Mouse (Mus musculus): ENCODE data around the gene Cdadc1.
"Not testable (repeated sequence)": the region's sequence is repeated elsewhere in the genome, so short reads cannot be mapped to it uniquely, and the experiment has no call there.

The Cdadc1 gene

DNA sequence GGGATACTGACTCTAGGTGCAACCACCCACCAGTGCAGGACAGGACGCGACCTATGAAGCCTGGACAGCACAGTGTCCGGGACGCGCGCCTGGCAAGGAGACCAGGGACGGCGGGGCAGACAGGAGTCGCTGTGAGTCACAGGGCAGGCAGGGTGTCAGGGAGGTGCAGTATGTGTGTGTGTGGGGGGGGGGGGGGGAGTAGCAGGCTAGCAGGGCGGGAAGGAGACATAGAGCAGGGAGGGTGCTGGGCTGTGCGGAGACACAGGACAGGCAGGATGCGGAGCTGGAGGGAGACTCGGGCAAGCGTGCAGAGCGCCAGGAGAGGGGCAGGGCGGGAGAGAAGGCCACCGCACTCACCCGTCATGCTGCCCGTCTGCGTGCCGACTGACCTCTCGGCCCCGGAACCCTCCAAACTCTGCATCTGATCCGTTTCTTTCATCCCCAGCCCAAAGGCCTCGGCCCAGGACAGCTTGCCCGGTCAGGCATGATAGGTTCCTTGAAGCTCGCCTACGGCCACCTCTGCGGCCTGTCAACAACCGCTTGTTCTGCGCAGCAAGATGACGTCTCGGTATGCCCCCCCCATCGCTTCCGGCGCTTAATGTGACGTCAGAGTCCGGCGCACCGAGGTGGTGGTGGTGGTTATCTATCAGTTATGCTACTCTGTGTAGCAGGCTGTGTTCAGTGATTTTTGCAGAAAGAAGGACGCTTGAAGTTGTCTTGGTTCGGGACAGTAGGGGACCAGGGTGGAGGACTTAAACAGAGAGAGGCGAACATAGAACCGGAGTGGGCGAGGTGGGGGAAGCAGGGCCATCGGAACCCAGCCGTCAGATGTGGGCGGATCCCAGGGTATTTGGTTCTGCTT is at the start of gene Cdadc1:
Gene Cdadc1 (minus strand): TSS at position 562 of the 862 bp plus-strand sequence.
- DNase-seq = peak; percentile 96

DNA sequence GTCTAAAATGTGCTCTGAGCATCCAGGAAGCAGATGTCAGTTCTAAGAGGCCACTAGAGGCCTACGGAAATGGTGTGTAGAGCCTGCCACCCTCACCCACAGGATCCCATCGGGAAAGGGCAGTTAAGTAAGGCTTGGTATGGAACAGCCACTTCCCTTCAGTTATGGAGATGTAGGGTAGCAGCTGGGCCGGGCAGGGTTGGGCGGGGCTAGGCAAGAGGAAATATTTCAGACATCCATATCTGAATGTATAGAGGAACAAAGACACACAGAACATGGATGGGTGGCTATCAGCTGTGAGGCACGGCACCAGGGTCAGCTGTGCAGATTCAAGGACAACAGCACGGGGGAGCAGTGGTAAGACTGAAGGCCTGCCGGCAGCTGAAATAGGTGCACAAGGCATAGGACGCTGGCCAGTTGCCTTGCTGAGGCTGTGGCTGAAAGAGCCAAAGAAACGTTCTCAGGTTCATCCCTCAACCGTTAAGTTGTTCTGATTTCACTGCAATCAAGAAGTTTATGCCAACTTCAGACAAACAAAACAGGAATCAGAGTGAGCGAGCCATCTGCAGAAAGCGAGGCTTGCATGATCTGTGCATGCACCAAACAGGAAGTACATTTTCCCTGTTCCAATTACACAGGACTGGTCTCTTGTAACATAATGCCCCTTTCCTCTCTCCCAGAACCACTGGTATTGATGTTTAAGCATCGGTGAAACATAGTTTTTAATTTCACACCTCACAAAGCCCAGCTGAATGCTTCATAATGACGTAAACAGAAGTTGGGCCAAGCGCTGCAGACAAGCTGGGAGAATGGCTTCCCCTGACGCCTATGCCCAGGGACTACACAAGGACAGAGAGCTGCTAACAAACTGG is 49.3 kb upstream of the Cdadc1 start:
- no peak for DNase-seq

DNA sequence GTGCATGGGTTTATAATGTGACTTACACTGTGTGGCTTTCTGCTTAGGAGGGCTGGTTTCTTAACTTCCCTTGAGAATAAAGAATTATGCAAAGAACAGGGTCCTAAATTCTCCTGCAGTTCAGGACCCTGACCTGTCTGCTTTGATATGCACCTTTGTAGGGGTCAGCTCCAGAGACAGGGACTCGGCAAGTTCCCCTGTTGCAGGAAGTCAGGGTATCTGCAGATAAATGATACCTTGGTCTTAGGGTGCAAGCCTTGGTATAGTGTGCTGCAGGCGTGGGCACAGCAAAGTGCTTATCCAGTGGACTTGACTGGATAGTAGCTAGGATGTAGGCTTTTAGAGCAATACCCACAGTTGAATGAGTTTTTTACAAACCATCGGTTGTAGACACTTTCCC is 47.1 kb upstream of the Cdadc1 start:
- no peak for DNase-seq

DNA sequence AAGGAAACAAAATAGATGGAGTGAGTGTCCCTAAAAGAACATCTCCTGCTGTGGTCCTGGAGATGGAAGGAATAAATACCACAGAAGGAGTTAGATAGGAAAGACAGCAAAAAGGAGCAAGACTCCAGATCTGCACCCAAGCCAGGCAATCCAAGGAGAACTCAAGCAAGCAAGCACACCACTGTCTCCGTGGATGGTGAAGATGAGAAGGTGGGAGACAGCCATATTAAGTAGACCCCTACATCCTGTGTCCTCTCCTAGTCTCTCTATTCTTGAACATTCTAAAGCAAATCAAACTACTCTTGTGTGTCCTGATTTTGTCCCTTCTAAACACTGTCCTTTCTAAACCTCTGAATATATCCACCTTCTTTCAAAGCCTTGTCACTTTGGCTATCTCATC is 46.4 kb upstream of the Cdadc1 start:
- no peak for DNase-seq

DNA sequence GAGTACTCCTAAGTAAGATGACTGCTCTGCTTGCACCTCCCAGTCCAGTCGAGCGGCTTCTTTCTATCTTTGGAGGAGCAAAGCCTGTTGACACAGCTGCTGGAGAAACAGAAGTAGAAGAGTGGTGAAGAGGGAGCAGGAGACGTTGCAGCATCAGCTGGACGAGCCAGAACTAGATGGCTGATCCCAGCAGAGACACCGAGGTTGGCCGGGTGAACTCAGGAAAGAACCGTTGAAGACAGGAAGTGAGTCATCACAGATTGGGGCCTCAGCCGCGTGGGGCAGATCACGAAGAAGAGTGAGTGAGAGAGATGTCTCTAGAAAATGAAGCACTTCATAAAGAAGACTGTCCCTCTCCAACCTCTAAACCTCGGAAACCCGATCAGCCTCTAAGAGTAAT is 45.8 kb upstream of the Cdadc1 start:
- DNase-seq = peak; percentile 69

DNA sequence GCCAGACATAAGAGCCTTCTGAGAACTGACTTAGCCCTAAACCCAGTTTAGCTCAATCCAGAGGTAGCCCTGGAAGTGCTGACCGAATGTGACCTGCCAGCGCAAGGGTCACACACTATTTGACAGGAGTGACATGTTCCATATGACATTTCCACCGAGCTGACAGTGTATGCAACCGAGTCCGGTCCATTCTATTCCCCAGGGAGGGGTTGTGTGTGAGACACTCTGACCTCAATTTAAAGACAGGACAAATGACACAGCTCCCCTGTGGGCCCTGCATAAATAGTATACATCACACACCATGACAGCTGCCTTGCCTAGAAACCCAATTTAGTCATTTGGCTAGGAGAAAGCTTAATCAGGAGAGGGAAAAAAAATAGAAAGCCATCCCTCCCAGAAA is 44.1 kb upstream of the Cdadc1 start:
- no peak for DNase-seq

DNA sequence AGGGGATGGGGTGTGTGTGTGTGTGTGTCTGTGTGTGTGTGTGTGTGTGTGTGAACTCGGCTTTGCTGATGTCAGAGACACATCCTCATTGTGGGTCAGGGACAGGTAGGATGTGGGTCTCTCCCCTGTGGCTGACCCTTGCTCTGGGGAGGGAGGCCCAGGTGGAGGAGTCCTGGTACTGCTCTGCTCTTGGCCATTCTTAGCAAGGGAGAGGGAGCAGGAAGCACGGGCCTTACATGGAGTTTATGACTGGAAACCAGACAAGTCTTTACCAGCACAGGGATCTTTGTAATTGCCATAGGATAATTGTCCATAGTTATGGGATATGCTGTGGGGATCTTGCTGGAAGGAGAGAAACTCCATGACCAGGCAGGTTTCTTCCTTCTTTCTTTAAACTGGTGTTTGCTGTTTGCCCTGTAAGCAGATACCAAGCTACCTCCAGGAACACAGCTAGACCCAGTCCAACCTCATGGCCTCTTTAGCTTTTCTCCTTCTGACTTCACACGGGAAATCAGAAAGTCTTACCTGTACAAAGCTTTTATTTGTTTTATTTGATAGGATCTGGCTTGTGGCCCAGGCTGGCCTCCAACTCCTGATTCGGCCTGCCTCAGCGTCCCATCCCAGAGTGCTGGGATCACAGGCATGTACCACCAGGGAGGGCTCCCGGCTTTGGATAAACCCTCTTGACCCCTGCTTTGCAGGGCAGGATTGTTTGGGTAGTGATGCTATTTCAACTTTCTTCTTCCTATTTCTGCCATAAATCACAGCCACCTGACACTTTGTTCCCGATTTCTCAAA is 41.3 kb upstream of the Cdadc1 start:
- no peak for DNase-seq

DNA sequence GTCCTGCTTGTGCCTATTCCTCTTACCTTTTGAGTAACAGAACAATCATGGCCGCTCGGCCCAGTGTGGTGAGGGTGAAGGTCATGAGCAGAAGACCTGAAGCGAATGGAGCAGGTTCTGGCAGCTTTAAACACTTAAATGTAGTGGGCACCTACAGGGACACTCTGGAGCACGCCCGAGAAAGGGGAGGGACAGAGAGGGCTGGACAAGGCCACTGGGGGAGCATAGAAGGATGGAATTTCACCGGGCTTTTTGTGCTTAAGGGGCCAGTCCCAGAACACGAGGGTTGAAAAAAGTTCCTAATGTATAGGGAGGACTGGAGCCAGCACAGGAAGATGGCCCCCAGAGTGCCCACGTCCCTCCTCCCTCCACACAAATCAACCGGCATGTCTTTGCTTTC is 36.2 kb upstream of the Cdadc1 start:
- no peak for DNase-seq

DNA sequence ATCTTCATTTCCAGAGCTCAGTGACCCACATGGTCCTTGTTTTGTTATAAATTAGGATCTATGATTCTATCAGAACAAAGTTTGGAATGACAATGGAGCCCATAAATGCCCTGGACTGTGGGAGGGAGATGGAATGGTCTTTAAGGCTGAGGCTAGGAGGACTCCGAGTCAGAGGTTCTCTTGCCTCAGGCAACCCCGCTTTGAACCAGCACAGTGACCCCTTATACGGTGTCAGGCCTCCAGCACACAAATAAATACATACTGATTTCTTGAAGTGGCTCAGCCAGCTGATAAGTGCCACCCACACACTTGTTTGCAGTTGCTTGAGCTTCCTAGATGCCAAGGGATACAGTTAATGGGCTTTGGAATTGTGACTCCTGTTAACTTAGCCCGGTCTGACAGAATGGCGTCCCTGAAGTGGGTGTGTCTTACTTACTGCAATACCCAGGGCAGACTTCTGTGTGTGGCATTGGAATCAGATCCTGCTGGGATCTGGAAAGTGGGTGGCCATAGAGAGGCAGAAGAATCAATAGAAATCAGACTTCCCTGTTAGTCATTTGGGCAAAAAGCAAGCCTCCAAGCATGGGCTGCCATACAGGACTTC is 35.6 kb upstream of the Cdadc1 start:
- no peak for DNase-seq

DNA sequence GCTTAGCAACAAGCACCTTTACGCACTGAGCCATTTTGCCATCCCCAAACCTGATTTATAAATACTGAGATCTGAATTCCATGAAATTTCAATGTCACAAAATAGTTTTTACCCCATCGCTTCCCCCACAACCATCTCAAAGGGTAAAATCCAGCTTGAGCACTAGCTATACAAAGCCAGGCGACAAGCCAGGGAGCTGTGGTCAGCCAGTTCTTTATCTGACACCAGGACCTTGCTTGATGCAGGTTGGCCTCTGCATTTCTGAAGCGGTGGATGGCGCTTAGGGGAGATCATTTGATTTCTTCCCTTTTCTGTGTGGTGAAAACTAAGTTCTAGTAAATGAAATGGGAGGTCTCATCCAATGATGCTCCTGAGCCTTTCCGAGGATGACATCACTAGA is 34.3 kb upstream of the Cdadc1 start:
- no peak for DNase-seq

DNA sequence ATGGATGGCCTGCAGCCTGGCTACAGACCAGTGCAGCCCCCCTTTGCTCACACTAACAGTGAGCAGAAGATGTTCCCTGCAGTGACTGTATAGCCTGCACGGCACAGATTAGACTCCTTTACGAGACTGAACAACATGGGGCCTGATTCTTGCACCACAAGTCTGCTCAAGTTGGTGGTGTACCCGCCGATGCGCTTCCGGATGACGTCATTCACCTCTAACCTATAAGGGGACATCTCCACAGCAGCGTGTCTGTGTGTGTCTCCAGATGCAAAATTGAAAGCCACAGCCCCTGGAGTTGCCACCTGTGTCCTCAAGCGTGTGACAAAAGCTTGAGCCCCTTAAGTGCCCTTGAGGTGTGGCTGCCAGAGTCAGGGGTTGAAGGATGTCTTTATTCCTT is 32.3 kb upstream of the Cdadc1 start:
- no peak for DNase-seq

DNA sequence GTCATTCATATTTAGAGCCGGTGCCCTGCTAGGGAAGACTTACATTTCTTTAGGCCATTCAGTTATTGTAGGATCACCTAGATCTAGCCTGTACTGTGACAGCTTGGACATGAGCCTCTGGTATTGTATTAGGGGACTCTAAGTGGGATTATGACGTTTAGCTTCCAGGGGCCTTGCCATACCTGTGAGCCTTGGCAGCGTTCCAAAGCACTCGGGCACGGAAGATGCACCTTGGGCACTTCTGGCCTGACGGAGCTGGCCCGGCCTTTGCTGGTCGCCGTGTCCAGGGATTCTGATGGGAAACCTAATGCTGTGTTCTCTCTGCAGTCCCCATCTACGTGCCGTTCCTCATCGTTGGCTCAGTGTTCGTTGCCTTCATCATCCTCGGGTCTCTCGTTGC is 31.5 kb upstream of the Cdadc1 start:
- DNase-seq = no peak

DNA sequence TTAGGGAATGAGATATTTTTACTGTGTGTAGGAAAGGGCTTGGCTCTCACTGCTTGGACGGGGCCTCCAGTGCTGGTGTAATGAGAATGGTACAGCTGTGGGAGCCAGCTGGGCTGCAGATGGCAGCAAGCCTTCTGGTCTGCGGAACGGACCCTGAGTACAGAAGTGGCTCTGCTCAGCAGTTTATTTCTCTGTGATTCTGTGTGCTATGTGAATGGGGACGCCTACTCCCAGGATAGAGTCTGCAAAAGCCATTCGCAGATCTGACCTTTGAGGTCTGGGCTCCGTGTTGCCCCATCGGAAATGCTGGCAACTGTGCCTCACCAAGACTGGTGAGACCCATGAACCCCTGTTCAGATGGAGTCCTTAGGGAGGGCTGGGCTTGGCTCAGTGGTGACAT is 30.1 kb upstream of the Cdadc1 start:
- DNase-seq = no peak

DNA sequence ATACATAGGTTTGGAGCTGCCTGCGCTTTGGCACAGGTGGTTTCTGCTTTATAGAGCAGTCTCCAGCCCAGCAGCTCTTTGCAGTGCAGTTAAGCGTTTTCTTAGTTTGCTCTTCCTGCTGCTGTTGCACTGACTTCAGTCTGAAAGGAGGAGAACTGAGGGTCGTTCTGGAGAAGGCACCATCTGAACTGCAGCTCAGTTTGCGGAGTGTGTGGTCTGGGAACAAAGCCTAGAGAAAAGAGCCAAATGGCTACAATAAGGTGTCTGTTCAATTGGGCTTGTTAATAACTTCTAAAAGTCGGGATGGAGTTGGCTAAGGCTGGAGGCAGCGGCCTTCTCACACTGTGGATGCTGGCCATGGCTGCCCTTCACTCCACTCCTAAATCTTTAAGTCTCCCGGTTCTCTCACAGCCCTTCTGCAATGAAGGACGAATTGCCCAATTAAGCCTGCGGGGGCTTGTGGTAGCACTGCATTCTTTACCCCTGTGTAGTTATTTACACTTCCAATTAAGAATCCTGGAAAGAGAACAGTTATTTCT is 29.5 kb upstream of the Cdadc1 start:
- DNase-seq = no peak

DNA sequence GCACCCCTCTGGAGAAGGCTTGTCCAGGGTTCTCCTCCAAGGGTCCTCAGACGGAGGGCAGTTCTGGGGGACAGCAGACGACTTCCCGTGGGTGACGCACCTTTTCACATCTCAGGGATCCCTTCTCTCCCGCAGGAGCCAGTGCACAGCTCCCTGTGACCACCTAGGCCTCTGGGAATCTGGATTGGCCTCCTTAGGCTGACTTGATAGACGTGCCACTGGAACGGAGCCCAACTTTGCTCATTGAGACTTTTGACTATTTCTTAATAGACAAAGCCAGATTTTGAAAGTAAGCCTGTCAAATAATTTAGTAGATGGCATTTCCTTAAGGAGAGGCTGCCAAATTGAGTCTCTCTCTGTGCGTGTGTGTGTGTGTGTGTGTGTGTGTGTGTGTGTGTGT is 29.0 kb upstream of the Cdadc1 start:
- no peak for DNase-seq

DNA sequence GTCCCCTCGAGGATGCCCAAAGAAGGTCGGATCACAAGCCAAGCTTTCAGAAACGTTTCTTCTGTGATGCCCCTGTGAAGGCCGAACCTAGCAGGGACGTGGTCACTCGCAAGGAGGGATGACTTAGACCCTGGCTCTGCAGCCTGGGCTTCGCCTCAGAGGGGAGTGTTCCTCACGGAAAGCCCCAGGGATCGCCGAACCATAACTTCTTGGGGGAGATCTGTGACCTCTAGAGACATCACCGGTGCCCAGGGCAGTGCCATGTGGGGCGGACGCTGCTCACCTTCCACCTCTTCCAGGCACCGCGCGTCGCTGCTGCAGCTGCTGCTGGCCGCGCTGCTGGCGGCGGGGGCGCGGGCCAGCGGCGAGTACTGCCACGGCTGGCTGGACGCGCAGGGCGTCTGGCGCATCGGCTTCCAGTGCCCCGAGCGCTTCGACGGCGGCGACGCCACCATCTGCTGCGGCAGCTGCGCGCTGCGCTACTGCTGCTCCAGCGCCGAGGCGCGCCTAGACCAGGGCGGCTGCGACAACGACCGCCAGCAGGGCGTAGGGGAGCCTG is 28.1 kb upstream of the Cdadc1 start:
- DNase-seq = peak; percentile 61

DNA sequence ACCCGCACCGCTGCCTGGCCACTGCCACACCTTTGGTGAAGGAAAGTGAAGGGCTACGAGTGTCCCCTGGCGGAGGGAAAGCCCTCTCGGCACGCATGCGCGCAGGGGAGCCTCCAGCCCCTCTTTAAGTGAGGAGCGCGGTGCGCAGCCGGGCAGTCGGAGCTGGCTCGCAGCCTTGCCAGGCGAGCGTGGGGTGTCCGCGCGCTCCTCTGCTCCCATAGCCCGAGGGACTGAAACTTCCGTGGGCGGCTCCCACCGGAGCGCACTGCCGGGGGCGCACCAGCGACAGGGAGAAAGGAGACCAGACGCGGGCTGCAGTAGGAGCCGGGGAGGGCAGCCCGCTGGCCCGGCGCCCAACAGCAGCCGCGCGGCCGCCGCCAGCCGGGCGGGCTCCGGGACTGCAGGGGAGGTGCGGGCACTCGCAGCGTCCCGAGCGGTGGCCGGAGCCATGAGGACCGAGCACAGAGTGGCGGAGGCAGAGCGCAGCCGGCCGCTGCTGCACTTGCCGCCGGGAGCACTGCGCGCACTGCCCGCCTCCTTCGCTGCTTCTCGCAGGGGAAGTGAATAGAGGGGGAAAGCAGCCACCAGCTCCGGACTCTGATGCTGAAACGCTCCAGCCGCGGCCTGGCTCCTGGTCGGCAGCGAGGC is 27.5 kb upstream of the Cdadc1 start, which contains the start of gene Shisa2:
Gene Shisa2 (plus strand): TSS at position 151 of the 648 bp plus-strand sequence.
- DNase-seq = peak; percentile 73

DNA sequence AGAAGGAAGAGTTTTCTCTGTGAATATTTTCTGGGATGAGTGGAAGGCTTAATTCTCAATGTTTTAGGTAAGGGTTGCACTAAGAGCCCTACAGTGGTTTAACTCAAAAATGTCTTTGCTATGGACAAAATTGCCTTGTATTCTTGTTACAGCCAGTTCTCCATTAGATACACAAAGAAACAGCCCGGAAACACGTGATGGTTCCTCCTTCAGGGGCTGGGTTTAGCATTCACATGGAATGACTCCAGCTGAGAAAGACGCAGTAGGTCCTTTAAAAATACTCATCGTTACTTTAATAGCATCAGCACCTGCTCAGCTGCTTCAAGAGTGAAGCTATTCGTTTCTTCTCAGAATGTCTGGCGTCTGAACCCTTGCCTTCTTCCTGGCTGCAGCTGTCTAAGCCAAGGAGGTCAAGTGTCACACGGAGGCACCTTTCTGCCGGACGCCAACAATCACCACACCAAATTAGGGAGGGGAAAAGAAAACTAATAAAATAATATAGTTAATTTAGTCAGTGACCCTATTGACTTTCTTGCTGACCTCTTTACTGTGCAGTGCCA is 26.6 kb upstream of the Cdadc1 start:
- DNase-seq = no peak

DNA sequence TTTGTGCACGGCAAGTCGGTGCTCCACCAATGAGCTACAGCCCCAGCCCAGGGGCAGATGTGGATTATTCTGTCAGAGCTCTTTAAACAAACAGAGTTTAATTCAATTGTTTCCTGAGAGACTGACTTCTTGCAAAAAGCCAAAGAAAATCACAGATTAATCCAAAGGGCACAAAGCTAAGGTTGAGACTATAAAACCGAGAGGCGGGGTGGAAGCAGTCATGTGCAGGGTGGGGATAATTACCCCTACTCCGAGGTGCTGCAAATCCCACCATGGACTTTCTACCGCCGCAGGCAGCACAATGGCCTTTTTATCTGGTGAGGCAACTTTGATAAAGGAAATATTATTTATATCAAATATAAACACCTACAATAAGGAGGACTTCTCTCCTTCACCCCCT is 19.0 kb upstream of the Cdadc1 start:
- DNase-seq = no peak

DNA sequence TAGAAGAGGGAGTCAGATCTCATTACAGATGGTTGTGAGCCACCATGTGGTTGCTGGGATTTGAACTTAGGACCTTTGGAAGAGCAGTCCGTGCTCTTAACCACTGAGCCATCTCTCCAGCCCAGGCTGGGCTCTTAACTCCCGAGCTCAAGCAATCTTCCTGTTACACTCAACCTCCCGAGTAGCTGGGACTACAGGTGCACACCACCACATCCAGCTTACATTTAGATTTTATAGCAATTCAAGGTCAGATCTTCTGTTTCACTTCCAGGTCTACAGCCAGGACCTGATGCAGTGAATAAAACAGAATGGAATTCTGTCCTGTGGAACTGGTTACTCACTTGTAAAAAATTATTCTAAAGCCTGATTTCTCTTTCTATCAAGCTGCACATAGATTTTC is 16.4 kb upstream of the Cdadc1 start:
- DNase-seq = not testable (repeated sequence)
